Mouse (Mus musculus) c-Kit-negative CD71-positive TER-119-positive erythroid progenitor cells, embryonic 14.5 days (primary cell): Measurements from ENCODE around the gene Pnisr.

ENCODE experiments used
- DNase-seq: peaks from one replicate; pipeline ENCODE4 v3.0.0-alpha.2; 2013; ENCODE audit warnings: low read depth, low spot score

Gene Pnisr

GRCm38 (mm10) chr4:21847481-21848286 lies at the start of gene Pnisr:
Pnisr (plus strand) TSS chr4:21847583.
- peak; percentile 94 for DNase-seq

- no peak for DNase-seq
Measured at GRCm38 (mm10) chr4:21801013-21801412, 46.4 kb upstream of the Pnisr start.

GRCm38 (mm10) chr4:21801620-21802019 lies 45.8 kb upstream of the Pnisr start:
- no peak for DNase-seq

GRCm38 (mm10) chr4:21807204-21807603 lies 40.2 kb upstream of the Pnisr start:
- DNase-seq: no peak

- DNase-seq: no peak
Measured at GRCm38 (mm10) chr4:21810608-21811007, 36.8 kb upstream of the Pnisr start.

GRCm38 (mm10) chr4:21812635-21813034 lies 34.7 kb upstream of the Pnisr start:
- DNase-seq: no peak

GRCm38 (mm10) chr4:21814029-21814428 lies 33.4 kb upstream of the Pnisr start:
- DNase-seq: peak; percentile 56

- no peak for DNase-seq
Measured at GRCm38 (mm10) chr4:21826616-21827015, 20.8 kb upstream of the Pnisr start.

GRCm38 (mm10) chr4:21832844-21833243 lies 14.5 kb upstream of the Pnisr start:
- DNase-seq: no peak

- DNase-seq: peak; percentile 78
Measured at GRCm38 (mm10) chr4:21848287-21848630, 876 bp downstream of the Pnisr start.

- DNase-seq: no peak
Measured at GRCm38 (mm10) chr4:21857481-21857880, 10.1 kb downstream of the Pnisr start.

GRCm38 (mm10) chr4:21865226-21865625 lies 17.8 kb downstream of the Pnisr start:
- no peak for DNase-seq

- no peak for DNase-seq
Measured at GRCm38 (mm10) chr4:21878776-21879175, 31.4 kb downstream of the Pnisr start.

GRCm38 (mm10) chr4:21879565-21880220 lies 32.3 kb downstream of the Pnisr start, which contains the start of gene Coq3:
Coq3 (plus strand) TSS chr4:21879673.
- DNase-seq: peak; percentile 46

GRCm38 (mm10) chr4:21882806-21883205 lies 35.4 kb downstream of the Pnisr start:
- DNase-seq: no peak

- DNase-seq: no peak
Measured at GRCm38 (mm10) chr4:21885831-21886230, 38.4 kb downstream of the Pnisr start.
